Mouse (Mus musculus): Measurements from ENCODE around the gene Bbs12. TPM values are rescaled to one million over a fixed set of nuclear protein-coding genes. Genes with fewer than 3 reads are reported as not detected.

Gene Bbs12
- polyA plus RNA-seq, 1 experiment from 2014 or later, result 4.9 TPM

DNA sequence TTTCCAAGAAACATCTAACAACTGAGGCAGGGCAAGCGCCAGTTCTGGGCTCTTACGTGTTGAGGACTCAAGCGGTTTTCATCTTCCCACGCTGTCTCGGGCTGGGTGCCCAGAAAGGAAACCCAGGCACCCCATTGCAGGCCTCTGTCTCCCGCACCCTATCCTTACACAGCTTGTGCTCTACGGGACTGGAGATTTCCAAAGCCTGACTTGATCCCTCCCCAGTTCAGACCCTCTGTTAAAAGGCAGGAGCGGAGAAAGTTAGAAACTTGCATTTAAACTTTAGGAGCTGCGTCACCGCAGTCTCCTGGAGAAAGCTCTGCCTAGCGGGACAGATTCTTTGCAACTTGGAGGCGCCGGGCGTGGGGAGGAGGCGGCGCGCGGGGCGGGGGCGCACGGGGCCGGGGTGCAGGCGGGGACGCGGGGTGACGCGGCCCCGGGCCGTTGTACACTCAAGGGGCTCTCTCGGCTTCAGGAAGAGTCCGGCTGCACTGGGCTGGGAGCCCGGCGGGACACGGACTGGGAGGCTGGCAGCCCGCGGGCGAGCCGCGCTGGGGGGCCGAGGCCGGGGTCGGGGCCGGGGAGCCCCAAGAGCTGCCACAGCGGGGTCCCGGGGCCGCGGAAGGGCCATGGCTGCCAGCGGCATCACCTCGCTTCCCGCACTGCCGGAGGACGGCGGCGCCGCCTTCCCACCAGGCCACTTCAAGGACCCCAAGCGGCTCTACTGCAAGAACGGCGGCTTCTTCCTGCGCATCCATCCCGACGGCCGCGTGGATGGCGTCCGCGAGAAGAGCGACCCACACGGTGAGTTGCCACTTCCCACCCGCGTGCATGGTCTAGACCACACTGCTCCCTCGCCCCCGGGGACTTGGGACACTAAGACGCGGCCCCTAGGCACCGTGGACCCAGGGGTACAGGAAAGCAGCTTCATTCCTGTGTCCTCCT, 36.1 kb downstream of the Bbs12 start, which contains the start of gene Fgf2:
Fgf2 (plus strand) TSS at position 126 of the 945 bp plus-strand sequence.
- peaks cover 8% of the 10 kb centered on the region in 2 experiments; a peak in 3 of 4 replicates for H3K4me1 ChIP-seq (ENCODE audit: control insufficient read depth in 2 of 2, insufficient read depth in 2 of 2, low read length in 2 of 2)
- H3K9ac ChIP-seq (ENCODE audit: low read length), result peak within 1 kb of the TSS; percentile 82
- 0 out of 4 replicates have a peak within 1 kb of the TSS, but pooled peaks of 1 of the 2 experiments have one; percentile 32 for H3K27ac ChIP-seq (replicated peaks in 1 of 2; ENCODE audit: control insufficient read depth in 1 of 2, insufficient read depth in 1 of 2, low read depth in 2 of 2, low read length in 2 of 2)
- ATAC-seq (ENCODE audit: insufficient number of reproducible peaks, insufficient read depth, low FRiP score, low read depth), result no peak
- H3K4me3 ChIP-seq (ENCODE audit: control insufficient read depth in 1 of 2, insufficient read depth in 1 of 2, low read depth in 1 of 2, low read length in 2 of 2), result peak within 1 kb of the TSS; percentile 49 to 79
- H3K4me2 ChIP-seq (ENCODE audit: low read length), result peak within 1 kb of the TSS; percentile 99
- no peaks in the 10 kb centered on the region for H3K36me3 ChIP-seq (ENCODE audit: control insufficient read depth, insufficient read depth, low read length)
- no peaks in the 10 kb centered on the region for H3K9me3 ChIP-seq (ENCODE audit: control insufficient read depth, low read length)
- peaks cover 22% of the 10 kb centered on the region for H3K27me3 ChIP-seq (ENCODE audit: control insufficient read depth, insufficient read depth, low read length)
- WGBS, result under 1% methylated on average over 70 of the region's 75 CpGs

- Histone ChIP-seq H3K27ac (replicated peaks in 1 of 2; ENCODE audit: control insufficient read depth in 1 of 2, insufficient read depth in 1 of 2, low read depth in 2 of 2, low read length in 2 of 2) (no peak overlapping the region), H3K27me3 (ENCODE audit: control insufficient read depth, insufficient read depth, low read length) (peaks cover 22% of the 10 kb centered on the region), H3K9me3 (ENCODE audit: control insufficient read depth, low read length) (no peaks in the 10 kb centered on the region), H3K36me3 (ENCODE audit: control insufficient read depth, insufficient read depth, low read length) (no peaks in the 10 kb centered on the region), H3K4me1 (ENCODE audit: control insufficient read depth in 2 of 2, insufficient read depth in 2 of 2, low read length in 2 of 2) (peaks cover 8 to 9% of the 10 kb centered on the region in 2 experiments; a peak in 3 of 4 replicates), H3K9ac (ENCODE audit: low read length) (peak overlapping the region; percentile 82), H3K4me3 (ENCODE audit: control insufficient read depth in 1 of 2, insufficient read depth in 1 of 2, low read depth in 1 of 2, low read length in 2 of 2) (peak overlapping the region; percentile 49 to 79), H3K4me2 (ENCODE audit: low read length) (peak overlapping the region; percentile 99)
- no peak for ATAC-seq (ENCODE audit: insufficient number of reproducible peaks, insufficient read depth, low FRiP score, low read depth)
- WGBS, result 10% methylated on average over 8 of the region's 8 CpGs
These were observed 36.8 kb downstream of the Bbs12 start for GRCm38 (mm10) chr3:37349166-37349548.

DNA sequence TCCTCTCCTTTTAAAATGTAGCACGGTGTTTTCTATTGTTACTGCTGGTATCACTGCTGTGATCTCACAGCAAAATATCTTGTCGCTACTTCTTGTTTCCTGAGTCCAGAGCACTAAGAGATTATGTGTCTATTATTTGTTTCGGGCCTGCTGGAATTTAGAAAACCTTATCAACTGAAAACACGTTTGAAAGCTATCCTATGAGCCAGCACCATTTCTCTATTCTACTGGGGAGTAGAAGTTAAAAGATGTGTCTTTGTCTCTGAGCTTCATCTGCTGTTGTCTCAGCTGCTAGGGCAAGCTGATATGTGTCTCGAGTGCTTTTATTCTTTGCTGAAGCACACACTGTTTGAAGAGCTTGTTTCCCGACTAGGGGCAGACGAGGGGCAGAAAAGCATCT, 38.0 kb downstream of the Bbs12 start:
- H3K27ac ChIP-seq (replicated peaks in 1 of 2; ENCODE audit: control insufficient read depth in 1 of 2, insufficient read depth in 1 of 2, low read depth in 2 of 2, low read length in 2 of 2), result no peak overlapping the region
- H3K9me3 ChIP-seq (ENCODE audit: control insufficient read depth, low read length), result no peaks in the 10 kb centered on the region
- H3K9ac ChIP-seq (ENCODE audit: low read length), result no peak overlapping the region
- no peak overlapping the region for H3K4me3 ChIP-seq (ENCODE audit: control insufficient read depth in 1 of 2, insufficient read depth in 1 of 2, low read depth in 1 of 2, low read length in 2 of 2)
- WGBS, result 39% methylated on average over 7 of the region's 7 CpGs
- H3K36me3 ChIP-seq (ENCODE audit: control insufficient read depth, insufficient read depth, low read length), result no peaks in the 10 kb centered on the region
- no peak overlapping the region for H3K4me2 ChIP-seq (ENCODE audit: low read length)
- ATAC-seq (ENCODE audit: insufficient number of reproducible peaks, insufficient read depth, low FRiP score, low read depth), result no peak
- H3K27me3 ChIP-seq (ENCODE audit: control insufficient read depth, insufficient read depth, low read length), result peaks cover 22% of the 10 kb centered on the region
- peaks cover 8 to 13% of the 10 kb centered on the region in 2 experiments; a peak in 3 of 4 replicates for H3K4me1 ChIP-seq (ENCODE audit: control insufficient read depth in 2 of 2, insufficient read depth in 2 of 2, low read length in 2 of 2)

GRCm38 (mm10) chr3:37353951-37354481, 41.7 kb downstream of the Bbs12 start:
- H3K4me2 ChIP-seq (ENCODE audit: low read length), result no peak overlapping the region
- H3K27me3 ChIP-seq (ENCODE audit: control insufficient read depth, insufficient read depth, low read length), result peaks cover 7% of the 10 kb centered on the region
- 50% methylated on average over 10 of the region's 10 CpGs for WGBS
- peaks cover 1 to 5% of the 10 kb centered on the region in 2 experiments; a peak in 1 of 4 replicates for H3K4me1 ChIP-seq (ENCODE audit: control insufficient read depth in 2 of 2, insufficient read depth in 2 of 2, low read length in 2 of 2)
- H3K4me3 ChIP-seq (ENCODE audit: control insufficient read depth in 1 of 2, insufficient read depth in 1 of 2, low read depth in 1 of 2, low read length in 2 of 2), result no peak overlapping the region
- H3K9me3 ChIP-seq (ENCODE audit: control insufficient read depth, low read length), result no peaks in the 10 kb centered on the region
- no peaks in the 10 kb centered on the region for H3K36me3 ChIP-seq (ENCODE audit: control insufficient read depth, insufficient read depth, low read length)
- H3K9ac ChIP-seq (ENCODE audit: low read length), result no peak overlapping the region
- H3K27ac ChIP-seq (replicated peaks in 1 of 2; ENCODE audit: control insufficient read depth in 1 of 2, insufficient read depth in 1 of 2, low read depth in 2 of 2, low read length in 2 of 2), result peak overlapping the region; percentile 3 to 12; a peak in 1 of 4 replicates
- ATAC-seq (ENCODE audit: insufficient number of reproducible peaks, insufficient read depth, low FRiP score, low read depth), result no peak

GRCm38 (mm10) chr3:37354737-37355136, 42.4 kb downstream of the Bbs12 start:
- peaks cover 0 to 5% of the 10 kb centered on the region in 2 experiments; a peak in 1 of 4 replicates for H3K4me1 ChIP-seq (ENCODE audit: control insufficient read depth in 2 of 2, insufficient read depth in 2 of 2, low read length in 2 of 2)
- no peak for ATAC-seq (ENCODE audit: insufficient number of reproducible peaks, insufficient read depth, low FRiP score, low read depth)
- no peak overlapping the region for H3K4me2 ChIP-seq (ENCODE audit: low read length)
- no peaks in the 10 kb centered on the region for H3K9me3 ChIP-seq (ENCODE audit: control insufficient read depth, low read length)
- 82% methylated on average over 1 of the region's 1 CpGs for WGBS
- H3K9ac ChIP-seq (ENCODE audit: low read length), result no peak overlapping the region
- H3K27ac ChIP-seq (replicated peaks in 1 of 2; ENCODE audit: control insufficient read depth in 1 of 2, insufficient read depth in 1 of 2, low read depth in 2 of 2, low read length in 2 of 2), result no peak overlapping the region
- H3K36me3 ChIP-seq (ENCODE audit: control insufficient read depth, insufficient read depth, low read length), result no peaks in the 10 kb centered on the region
- no peak overlapping the region for H3K4me3 ChIP-seq (ENCODE audit: control insufficient read depth in 1 of 2, insufficient read depth in 1 of 2, low read depth in 1 of 2, low read length in 2 of 2)
- no peaks in the 10 kb centered on the region; the same call in 1 of the 2 replicates for H3K27me3 ChIP-seq (ENCODE audit: control insufficient read depth, insufficient read depth, low read length)

- Histone ChIP-seq H3K9me3 (ENCODE audit: control insufficient read depth, low read length) (no peaks in the 10 kb centered on the region), H3K4me2 (ENCODE audit: low read length) (no peak overlapping the region), H3K36me3 (ENCODE audit: control insufficient read depth, insufficient read depth, low read length) (no peaks in the 10 kb centered on the region), H3K9ac (ENCODE audit: low read length) (no peak overlapping the region), H3K4me3 (ENCODE audit: control insufficient read depth in 1 of 2, insufficient read depth in 1 of 2, low read depth in 1 of 2, low read length in 2 of 2) (no peak overlapping the region), H3K27ac (replicated peaks in 1 of 2; ENCODE audit: control insufficient read depth in 1 of 2, insufficient read depth in 1 of 2, low read depth in 2 of 2, low read length in 2 of 2) (no peak overlapping the region), H3K4me1 (ENCODE audit: control insufficient read depth in 2 of 2, insufficient read depth in 2 of 2, low read length in 2 of 2) (no peaks in the 10 kb centered on the region), H3K27me3 (ENCODE audit: control insufficient read depth, insufficient read depth, low read length) (no peaks in the 10 kb centered on the region)
- ATAC-seq (ENCODE audit: insufficient number of reproducible peaks, insufficient read depth, low FRiP score, low read depth), result no peak
- WGBS, result 65% methylated on average over 9 of the region's 9 CpGs
These were observed 48.4 kb downstream of the Bbs12 start for GRCm38 (mm10) chr3:37360729-37361128.

- Histone ChIP-seq H3K36me3 (ENCODE audit: control insufficient read depth, insufficient read depth, low read length) (no peaks in the 10 kb centered on the region), H3K9me3 (ENCODE audit: control insufficient read depth, low read length) (no peaks in the 10 kb centered on the region), H3K4me2 (ENCODE audit: low read length) (no peak overlapping the region), H3K4me1 (ENCODE audit: control insufficient read depth in 2 of 2, insufficient read depth in 2 of 2, low read length in 2 of 2) (peaks cover 6 to 14% of the 10 kb centered on the region in 2 experiments), H3K4me3 (ENCODE audit: control insufficient read depth in 1 of 2, insufficient read depth in 1 of 2, low read depth in 1 of 2, low read length in 2 of 2) (no peak overlapping the region), H3K27me3 (ENCODE audit: control insufficient read depth, insufficient read depth, low read length) (no peaks in the 10 kb centered on the region), H3K9ac (ENCODE audit: low read length) (no peak overlapping the region), H3K27ac (replicated peaks in 1 of 2; ENCODE audit: control insufficient read depth in 1 of 2, insufficient read depth in 1 of 2, low read depth in 2 of 2, low read length in 2 of 2) (no peak overlapping the region)
- ATAC-seq (ENCODE audit: insufficient number of reproducible peaks, insufficient read depth, low FRiP score, low read depth), result no peak
- 79% methylated on average over 4 of the region's 4 CpGs for WGBS
These were observed 52.8 kb downstream of the Bbs12 start for GRCm38 (mm10) chr3:37365144-37365543.

Data from heart, embryonic 14.5 days (tissue).